Mouse (Mus musculus) G1E (cell line): ENCODE data around the gene Fbxl20.

ENCODE experiments used
- CTCF ChIP-seq: IDR thresholded peaks from 2 replicates; pipeline ENCODE4 v1.5.1; 2012; ENCODE audit warnings: low read depth, low read length, inconsistent platforms, mixed read lengths
- GATA1 ChIP-seq: IDR thresholded peaks from 2 replicates; pipeline ENCODE4 v1.6.1; 2012; ENCODE audit warnings: borderline replicate concordance, low read length, inconsistent platforms, mixed read lengths
- POLR2AphosphoS5 ChIP-seq: IDR thresholded peaks from 2 replicates; pipeline ENCODE4 v1.6.1; 2012; ENCODE audit warnings: low read depth, low read length, inconsistent platforms; ENCODE audit not compliant: insufficient replicate concordance
- TAL1 ChIP-seq: conservative IDR thresholded peaks from 2 replicates; pipeline ENCODE4 v1.6.1; 2012; ENCODE audit warnings: low read depth, low read length, inconsistent platforms, mixed read lengths

DNA sequence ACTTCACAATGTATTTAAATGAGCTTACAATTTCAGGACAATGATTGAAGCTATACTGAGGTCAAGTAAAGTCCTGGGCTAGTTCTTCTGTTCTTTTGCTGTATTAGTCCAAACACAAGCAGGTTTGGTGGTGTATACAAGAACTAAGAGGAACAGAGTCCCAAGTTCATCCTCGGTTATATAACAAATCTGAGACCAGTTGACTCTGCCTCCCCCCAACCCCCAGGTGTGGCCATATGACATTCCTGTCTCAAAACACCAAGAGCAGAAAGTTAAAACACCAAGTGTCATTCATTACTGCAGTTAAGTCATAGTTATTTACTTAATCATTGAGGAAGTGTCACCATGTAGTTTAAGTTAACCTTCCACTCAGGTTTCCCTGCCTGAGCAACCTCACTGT is 18.2 kb upstream of the Fbxl20 start:
- TF ChIP-seq CTCF (no peak), GATA1 (no peak), TAL1 (no peak), POLR2AphosphoS5 (no peak)
